Mouse (Mus musculus): ENCODE results near the gene Tbata.

DNA sequence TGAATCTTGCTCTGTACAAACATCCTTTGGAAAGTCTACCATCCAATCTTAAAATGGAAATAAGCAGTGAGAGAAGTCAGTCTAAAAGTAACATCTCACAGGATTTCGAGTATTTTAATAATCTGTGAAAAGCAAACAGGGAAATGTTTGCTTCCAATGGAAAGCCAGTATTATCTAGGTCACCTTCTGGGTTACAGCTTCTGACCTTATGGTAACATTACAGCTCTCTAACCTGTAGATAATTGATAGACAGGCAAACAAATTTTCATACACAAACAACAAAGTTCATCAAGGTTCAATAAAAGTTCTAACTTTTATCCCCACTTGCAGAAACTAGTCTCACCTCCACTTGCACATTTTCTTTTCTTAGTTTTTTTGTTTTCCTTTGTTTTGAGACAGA, 34.2 kb upstream of the Tbata start:
- TF ChIP-seq POLR2A (IDR thresholded peaks at IDR 0.05; ENCODE audit: low read depth, low read length) = no peak
- no peak for TF ChIP-seq CTCF (IDR thresholded peaks at IDR 0.05; ENCODE audit: extremely low read depth, insufficient read depth, insufficient read length, insufficient replicate concordance)
